Mouse (Mus musculus) 3134 (cell line): ENCODE data around the gene Megf8.
A peak's percentile ranks its signal among the peaks of the same experiment; 100 is the strongest.

Experiments
- DNase-seq: peaks from one replicate; pipeline ENCODE4 v3.0.0-alpha.2; 2011; ENCODE audit warnings: low spot score; ENCODE audit not compliant: insufficient read length; ENCODE audit errors: extremely low read depth

Megf8 gene

GRCm38 (mm10) chr7:25316532-25317445, at the start of gene Megf8:
Megf8 (plus strand) TSS chr7:25317164.
- DNase-seq: peak; percentile 92

- DNase-seq: peak; percentile 98
Measured at GRCm38 (mm10) chr7:25267301-25267750, 49.6 kb upstream of the Megf8 start, which contains the start of gene Cic. Cic (plus strand) TSS chr7:25267704.

GRCm38 (mm10) chr7:25267751-25268463, 49.1 kb upstream of the Megf8 start:
- DNase-seq: peak; percentile 99

GRCm38 (mm10) chr7:25268588-25268987, 48.4 kb upstream of the Megf8 start:
- DNase-seq: no peak

GRCm38 (mm10) chr7:25269029-25269428, 47.9 kb upstream of the Megf8 start:
- DNase-seq: no peak

GRCm38 (mm10) chr7:25269545-25270271, 47.3 kb upstream of the Megf8 start:
- peak; percentile 51 for DNase-seq

- no peak for DNase-seq
Measured at GRCm38 (mm10) chr7:25270652-25271633, 46.0 kb upstream of the Megf8 start.

GRCm38 (mm10) chr7:25271651-25272444, 45.1 kb upstream of the Megf8 start:
- no peak for DNase-seq

- no peak for DNase-seq
Measured at GRCm38 (mm10) chr7:25272445-25273258, 44.3 kb upstream of the Megf8 start.

GRCm38 (mm10) chr7:25273259-25274241, 43.4 kb upstream of the Megf8 start:
- no peak for DNase-seq

GRCm38 (mm10) chr7:25274571-25274970, 42.4 kb upstream of the Megf8 start:
- DNase-seq: no peak

GRCm38 (mm10) chr7:25274996-25275395, 42.0 kb upstream of the Megf8 start:
- no peak for DNase-seq

- no peak for DNase-seq
Measured at GRCm38 (mm10) chr7:25275555-25276298, 41.2 kb upstream of the Megf8 start.

GRCm38 (mm10) chr7:25277405-25277804, 39.6 kb upstream of the Megf8 start:
- no peak for DNase-seq

- no peak for DNase-seq
Measured at GRCm38 (mm10) chr7:25277998-25278340, 39.0 kb upstream of the Megf8 start.

- peak; percentile 95 for DNase-seq
Measured at GRCm38 (mm10) chr7:25278341-25279075, 38.5 kb upstream of the Megf8 start.
